Mouse (Mus musculus) forebrain, embryonic 12.5 days (tissue): ENCODE data around the gene Fanca. TPM values are rescaled to one million over a fixed set of nuclear protein-coding genes. Genes with fewer than 3 reads are reported as not detected.
A peak's percentile ranks its signal among the peaks of the same experiment; 100 is the strongest.
"Not testable (repeated sequence)": the region's sequence is repeated elsewhere in the genome, so short reads cannot be mapped to it uniquely, and the experiment has no call there.

ENCODE experiments used
- ATAC-seq: fragments of 200-750 bp; cut with Nextera tagmentation; 2 replicates; pipeline ENCODE4 v1.8.0; 2017; ENCODE audit warnings: moderate TSS enrichment; ENCODE audit not compliant: low FRiP score
- H3K27ac ChIP-seq: fragments of 300-500 bp; sonication (generic); 2 replicates; pipeline ENCODE4 v1.5.1; 2016; ENCODE audit warnings: mild to moderate bottlenecking
- H3K27me3 ChIP-seq: fragments of 300-500 bp; sonication (generic); 2 replicates; pipeline ENCODE4 v1.6.1; 2016; ENCODE audit warnings: mild to moderate bottlenecking
- H3K36me3 ChIP-seq: fragments of 300-500 bp; sonication (generic); replicated peaks from 2 replicates; pipeline ENCODE4 v1.6.1; 2016; ENCODE audit warnings: mild to moderate bottlenecking
- H3K4me1 ChIP-seq: fragments of 300-500 bp; sonication (generic); 2 replicates; pipeline ENCODE4 v1.6.1; 2016
- H3K4me2 ChIP-seq: fragments of 300-500 bp; sonication (generic); 2 replicates; pipeline ENCODE4 v1.6.1; 2016; ENCODE audit warnings: mild to moderate bottlenecking, moderate library complexity
- H3K4me3 ChIP-seq: fragments of 300-500 bp; sonication (generic); replicated peaks from 2 replicates; pipeline ENCODE4 v1.5.1; 2016; ENCODE audit warnings: mild to moderate bottlenecking
- H3K9ac ChIP-seq: fragments of 300-500 bp; sonication (generic); 2 replicates; pipeline ENCODE4 v1.6.1; 2016; ENCODE audit warnings: mild to moderate bottlenecking
- H3K9me3 ChIP-seq: fragments of 300-500 bp; sonication (generic); 2 replicates; pipeline ENCODE4 v1.6.1; 2016
- WGBS: fragments of 180-500 bp; shearing (Covaris S2); methylation state at CpG from one replicate; pipeline ENCODE4 v1.1.7; 2016; 5-methylcytosine and 5-hydroxymethylcytosine counted together
- polyA plus RNA-seq: library from polyadenylated mRNA; unstranded; fragments of >200 nt; fragmentation: Nextera tagmentation; extraction: Ambion mirVana; gene quantifications from 2 replicates; pipeline ENCODE4 v1.2.1, GENCODE M21; 2016

Fanca gene
- polyA plus RNA-seq, 1 experiment from 2014 or later: 40.5 TPM

DNA sequence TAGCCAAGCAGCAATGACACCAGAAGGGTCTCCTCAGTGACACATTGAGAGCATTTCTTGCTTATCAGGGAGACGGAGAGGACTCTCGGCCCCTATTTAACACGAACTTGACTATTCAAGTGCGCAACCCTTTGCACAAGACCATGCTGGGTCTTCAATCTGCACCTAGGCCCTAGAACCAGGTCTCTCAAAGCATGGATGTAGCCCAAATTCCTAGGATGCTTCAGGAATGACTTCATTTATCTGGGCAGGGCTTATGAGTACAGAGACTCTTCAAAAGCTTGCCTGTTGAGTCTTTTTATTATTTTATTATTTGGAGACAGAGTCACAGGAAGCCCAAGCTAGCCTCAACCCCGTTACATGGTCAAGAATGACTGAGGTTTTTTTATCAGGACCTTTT is 33.9 kb downstream of the Fanca start:
- Histone ChIP-seq H3K36me3 (peaks cover 57% of the 10 kb centered on the region), H3K9ac (no peak overlapping the region), H3K9me3 (no peaks in the 10 kb centered on the region), H3K4me3 (no peak overlapping the region), H3K4me1 (no peaks in the 10 kb centered on the region), H3K27ac (no peak overlapping the region), H3K27me3 (no peaks in the 10 kb centered on the region), H3K4me2 (no peak overlapping the region)
- 93% methylated on average over 5 of the region's 5 CpGs for WGBS
- no peak for ATAC-seq

DNA sequence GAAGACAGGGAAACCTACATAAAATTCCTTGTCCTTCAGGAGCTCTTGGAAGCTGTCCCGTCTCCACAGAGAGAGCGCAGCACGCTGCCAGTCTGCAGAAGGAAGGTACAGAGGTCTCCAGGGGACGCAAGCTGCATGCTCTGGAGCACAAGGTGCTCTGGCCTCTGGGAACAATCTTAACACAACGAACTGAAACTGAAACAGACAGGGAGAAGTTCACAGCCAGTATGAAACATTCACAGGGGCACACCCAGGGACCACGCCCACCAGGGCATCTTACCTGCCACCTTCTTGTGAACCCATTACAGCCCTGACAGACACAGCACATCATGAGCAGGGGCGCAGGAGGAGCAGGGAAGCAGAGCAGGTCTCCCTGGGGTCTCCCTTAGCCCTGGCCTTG is 34.4 kb downstream of the Fanca start:
- Histone ChIP-seq H3K27ac (no peak overlapping the region), H3K4me3 (no peak overlapping the region), H3K36me3 (peaks cover 52% of the 10 kb centered on the region), H3K4me2 (no peak overlapping the region), H3K9ac (no peak overlapping the region), H3K27me3 (no peaks in the 10 kb centered on the region), H3K9me3 (no peaks in the 10 kb centered on the region), H3K4me1 (no peaks in the 10 kb centered on the region)
- no peak for ATAC-seq
- 93% methylated on average over 7 of the region's 7 CpGs for WGBS

DNA sequence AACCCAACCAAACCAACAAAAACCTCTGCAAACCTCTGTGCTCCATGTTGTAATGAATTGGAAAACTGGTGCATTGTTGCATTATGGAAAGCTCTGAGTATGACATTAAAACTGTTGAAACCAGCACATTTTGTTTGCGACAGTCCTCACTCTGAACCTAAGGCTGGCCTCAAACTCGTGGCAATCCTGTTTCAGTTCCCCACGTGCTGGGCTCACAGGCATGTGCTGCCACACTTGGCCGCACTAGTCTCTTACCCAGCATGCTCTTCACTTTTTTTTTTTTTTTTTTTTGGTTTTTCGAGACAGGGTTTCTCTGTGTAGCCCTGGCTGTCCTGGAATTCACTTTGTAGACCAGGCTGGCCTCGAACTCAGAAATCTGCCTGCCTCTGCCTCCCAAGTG is 35.4 kb downstream of the Fanca start:
- WGBS: 89% methylated on average over 5 of the region's 6 CpGs
- H3K9ac ChIP-seq, ATAC-seq, H3K4me1 ChIP-seq, H3K27ac ChIP-seq, H3K9me3 ChIP-seq, H3K27me3 ChIP-seq, H3K4me3 ChIP-seq, H3K4me2 ChIP-seq: not testable (repeated sequence)
- peaks cover 51% of the 10 kb centered on the region for H3K36me3 ChIP-seq

DNA sequence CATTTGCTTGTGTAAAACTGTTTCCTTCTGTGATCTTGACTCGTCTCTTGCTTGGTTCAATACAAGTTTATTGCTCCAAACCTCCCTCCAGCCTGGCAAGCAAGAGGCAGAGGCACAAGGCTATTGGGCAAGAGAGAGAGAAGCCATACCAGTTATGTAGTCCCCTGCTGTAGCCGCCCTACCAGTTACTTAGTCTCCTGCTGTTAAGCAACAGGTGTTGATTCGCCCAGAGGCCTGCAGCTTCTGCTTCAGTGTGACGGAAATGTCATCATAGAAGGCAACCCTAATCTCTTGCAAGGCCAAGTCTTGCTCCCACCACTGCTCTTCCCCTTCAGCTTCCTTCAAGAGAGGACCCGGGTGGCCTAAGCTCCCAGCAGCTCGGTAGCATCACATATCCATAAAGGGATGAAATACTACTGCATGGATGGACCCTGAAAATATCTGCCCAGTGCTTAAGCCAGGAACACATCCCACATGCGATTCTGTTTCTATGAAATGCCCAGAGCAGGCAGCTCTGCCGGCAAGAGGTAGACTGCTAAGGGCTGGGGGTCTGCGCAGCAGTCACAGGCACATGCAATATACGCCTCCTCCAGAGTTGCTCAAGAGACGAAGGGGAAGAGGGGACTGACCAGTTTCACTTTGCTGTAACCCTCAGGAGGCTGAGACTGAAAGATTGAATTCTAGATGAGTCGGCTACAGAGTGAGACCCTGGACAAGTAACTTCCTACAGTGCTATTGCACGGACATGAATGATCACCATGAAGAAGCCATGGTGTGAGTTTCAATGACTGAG is 37.9 kb downstream of the Fanca start:
- H3K9me3 ChIP-seq: no peaks in the 10 kb centered on the region
- no peak overlapping the region for H3K4me2 ChIP-seq
- no peaks in the 10 kb centered on the region for H3K27me3 ChIP-seq
- WGBS: 91% methylated on average over 13 of the region's 13 CpGs
- ATAC-seq: no peak
- no peaks in the 10 kb centered on the region for H3K4me1 ChIP-seq
- H3K27ac ChIP-seq: no peak overlapping the region
- H3K36me3 ChIP-seq: peaks cover 53% of the 10 kb centered on the region
- H3K9ac ChIP-seq: no peak overlapping the region
- no peak overlapping the region for H3K4me3 ChIP-seq

DNA sequence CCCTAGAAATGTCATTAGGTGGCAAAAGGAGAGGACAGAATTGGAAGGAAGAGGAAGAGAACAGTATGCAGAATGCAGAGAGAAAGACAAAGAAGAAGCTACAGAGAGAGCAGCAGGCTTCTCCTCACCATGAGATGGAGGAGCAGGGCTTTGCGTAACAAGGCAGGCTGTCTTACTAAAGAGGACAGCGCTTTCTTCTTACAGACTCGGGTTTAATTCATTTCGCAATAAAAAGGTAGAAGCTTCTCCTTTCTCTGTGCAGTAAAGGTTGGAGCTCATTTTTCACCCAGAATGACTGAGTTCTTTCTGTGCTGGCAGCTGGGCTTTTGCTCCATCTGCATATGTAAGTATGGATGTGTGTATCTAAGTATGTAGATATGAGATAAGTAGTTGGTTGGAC is 38.5 kb downstream of the Fanca start:
- Histone ChIP-seq H3K4me2 (no peak overlapping the region), H3K36me3 (peaks cover 59% of the 10 kb centered on the region), H3K4me3 (no peak overlapping the region), H3K4me1 (no peaks in the 10 kb centered on the region), H3K9ac (no peak overlapping the region), H3K27ac (no peak overlapping the region), H3K9me3 (no peaks in the 10 kb centered on the region), H3K27me3 (no peaks in the 10 kb centered on the region)
- WGBS: 97% methylated on average over 4 of the region's 4 CpGs
- no peak for ATAC-seq

DNA sequence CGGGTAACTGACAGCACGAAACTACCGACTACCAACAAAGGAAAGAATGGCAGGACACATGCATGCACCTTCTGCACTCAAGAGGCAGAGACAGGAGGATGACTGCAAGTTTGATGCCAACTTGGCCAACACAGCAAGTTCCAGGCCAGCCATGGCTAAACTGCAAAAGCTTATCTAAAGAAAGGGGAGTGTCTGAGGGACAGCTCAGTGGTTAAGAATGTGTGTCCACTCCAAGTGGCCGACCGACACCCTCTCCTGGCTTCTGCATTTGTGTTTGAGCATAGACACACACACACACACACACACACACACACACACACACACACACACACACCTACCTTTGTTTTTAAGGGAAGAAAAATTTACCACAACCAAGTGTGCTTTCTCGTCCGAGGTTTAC is 39.9 kb downstream of the Fanca start:
- Histone ChIP-seq H3K9me3 (no peaks in the 10 kb centered on the region), H3K9ac (no peak overlapping the region), H3K4me1 (no peaks in the 10 kb centered on the region), H3K27ac (no peak overlapping the region), H3K4me3 (no peak overlapping the region), H3K4me2 (no peak overlapping the region), H3K36me3 (peaks cover 66% of the 10 kb centered on the region), H3K27me3 (no peaks in the 10 kb centered on the region)
- WGBS: 84% methylated on average over 7 of the region's 7 CpGs
- no peak for ATAC-seq

DNA sequence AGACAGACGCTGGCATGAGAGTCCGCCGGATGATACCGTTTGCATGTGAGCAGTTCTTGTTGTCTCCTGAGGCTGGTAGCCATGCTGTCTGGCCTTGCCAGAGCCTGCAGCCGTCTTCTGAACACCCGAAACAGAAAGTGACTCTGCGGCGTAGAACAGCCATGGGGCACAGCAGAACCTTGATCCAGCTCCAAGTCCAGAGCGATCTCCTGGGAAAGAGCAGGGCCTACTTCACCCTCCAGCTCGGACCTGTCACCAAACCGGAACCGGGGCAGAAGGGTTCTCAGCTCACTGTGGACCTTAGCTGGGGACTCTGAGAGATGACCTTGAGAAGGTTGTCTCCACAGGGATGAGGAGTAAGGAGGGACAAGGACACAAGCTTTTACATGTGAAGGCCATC is 43.3 kb downstream of the Fanca start:
- no peaks in the 10 kb centered on the region for H3K4me1 ChIP-seq
- H3K4me3 ChIP-seq: no peak overlapping the region
- 97% methylated on average over 12 of the region's 12 CpGs for WGBS
- no peaks in the 10 kb centered on the region for H3K9me3 ChIP-seq
- peaks cover 61% of the 10 kb centered on the region for H3K36me3 ChIP-seq
- H3K4me2 ChIP-seq: no peak overlapping the region
- no peak overlapping the region for H3K27ac ChIP-seq
- H3K9ac ChIP-seq: no peak overlapping the region
- no peaks in the 10 kb centered on the region for H3K27me3 ChIP-seq
- ATAC-seq: no peak

DNA sequence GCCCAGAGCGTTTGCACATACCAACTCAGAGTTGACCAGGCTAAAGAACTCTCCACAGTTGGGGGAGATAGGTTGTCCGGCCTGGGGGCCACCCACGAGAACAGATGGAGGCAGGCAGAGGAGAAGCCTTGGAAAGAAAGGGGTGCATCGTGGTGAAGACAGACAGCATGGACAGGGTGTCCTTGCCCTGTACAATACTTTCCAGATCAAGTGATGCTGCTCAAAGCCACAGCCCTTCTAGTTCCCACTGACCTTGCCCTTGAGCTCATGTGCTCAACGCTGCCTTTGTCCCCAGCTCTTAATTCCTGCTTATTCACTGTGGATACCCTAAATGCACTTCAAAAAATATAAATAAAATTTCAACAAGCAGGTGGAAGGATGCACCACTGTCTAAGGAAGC is 43.9 kb downstream of the Fanca start:
- Histone ChIP-seq H3K9me3 (no peaks in the 10 kb centered on the region), H3K36me3 (peaks cover 65% of the 10 kb centered on the region), H3K27ac (no peak overlapping the region), H3K4me2 (no peak overlapping the region), H3K27me3 (no peaks in the 10 kb centered on the region), H3K9ac (no peak overlapping the region), H3K4me1 (no peaks in the 10 kb centered on the region), H3K4me3 (no peak overlapping the region)
- no peak for ATAC-seq
- whole genome bisulfite sequencing: 91% methylated on average over 5 of the region's 5 CpGs

DNA sequence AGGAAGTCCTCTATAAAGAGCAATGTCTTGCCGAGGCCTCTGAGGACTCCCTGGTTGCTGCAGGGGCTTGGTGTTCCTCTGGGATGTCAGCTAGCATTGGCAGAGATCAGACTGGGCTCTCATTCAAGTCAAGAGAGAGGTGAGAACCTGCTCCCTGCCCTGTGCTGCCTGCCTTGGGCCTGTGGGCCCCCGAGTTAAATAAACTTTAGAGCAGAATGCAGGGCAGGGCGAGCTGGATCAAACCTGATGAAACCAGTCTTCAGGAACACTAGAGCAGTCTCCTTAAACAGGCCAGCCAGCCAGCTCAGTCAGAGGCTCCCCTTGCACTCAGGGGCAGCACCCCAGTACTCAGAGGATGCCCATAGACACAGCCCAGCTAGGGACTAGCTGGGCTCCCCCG is 46.5 kb downstream of the Fanca start:
- ATAC-seq: no peak
- Histone ChIP-seq H3K9ac (no peak overlapping the region), H3K9me3 (no peaks in the 10 kb centered on the region), H3K27me3 (no peaks in the 10 kb centered on the region), H3K36me3 (peaks cover 75% of the 10 kb centered on the region), H3K4me2 (no peak overlapping the region), H3K27ac (0 out of 2 replicates have a peak overlapping the region, but pooled peaks have one; percentile 31), H3K4me3 (no peak overlapping the region), H3K4me1 (no peaks in the 10 kb centered on the region)
- 86% methylated on average over 4 of the region's 4 CpGs for WGBS

DNA sequence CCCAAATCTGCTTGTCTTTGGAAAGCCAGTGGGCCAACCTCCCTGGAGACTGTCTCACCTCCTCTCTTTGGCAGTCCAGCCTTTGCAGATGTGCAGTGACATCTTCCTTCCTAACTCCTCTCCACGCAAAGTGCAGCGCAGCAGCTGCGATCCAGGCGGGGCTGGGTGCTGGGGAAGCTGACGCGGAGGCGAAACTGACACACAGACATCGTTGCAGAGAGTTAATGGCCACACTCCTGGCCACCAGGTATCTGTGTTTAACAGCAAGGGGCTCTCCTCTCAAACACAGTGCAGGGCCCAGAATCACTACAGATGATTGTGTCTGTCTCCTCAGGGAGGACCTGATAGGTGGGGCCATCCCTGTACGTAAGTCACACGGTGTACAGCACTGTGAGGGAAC is 47.2 kb downstream of the Fanca start:
- peaks cover 80% of the 10 kb centered on the region for H3K36me3 ChIP-seq
- H3K4me3 ChIP-seq: no peak overlapping the region
- H3K4me2 ChIP-seq: no peak overlapping the region

DNA sequence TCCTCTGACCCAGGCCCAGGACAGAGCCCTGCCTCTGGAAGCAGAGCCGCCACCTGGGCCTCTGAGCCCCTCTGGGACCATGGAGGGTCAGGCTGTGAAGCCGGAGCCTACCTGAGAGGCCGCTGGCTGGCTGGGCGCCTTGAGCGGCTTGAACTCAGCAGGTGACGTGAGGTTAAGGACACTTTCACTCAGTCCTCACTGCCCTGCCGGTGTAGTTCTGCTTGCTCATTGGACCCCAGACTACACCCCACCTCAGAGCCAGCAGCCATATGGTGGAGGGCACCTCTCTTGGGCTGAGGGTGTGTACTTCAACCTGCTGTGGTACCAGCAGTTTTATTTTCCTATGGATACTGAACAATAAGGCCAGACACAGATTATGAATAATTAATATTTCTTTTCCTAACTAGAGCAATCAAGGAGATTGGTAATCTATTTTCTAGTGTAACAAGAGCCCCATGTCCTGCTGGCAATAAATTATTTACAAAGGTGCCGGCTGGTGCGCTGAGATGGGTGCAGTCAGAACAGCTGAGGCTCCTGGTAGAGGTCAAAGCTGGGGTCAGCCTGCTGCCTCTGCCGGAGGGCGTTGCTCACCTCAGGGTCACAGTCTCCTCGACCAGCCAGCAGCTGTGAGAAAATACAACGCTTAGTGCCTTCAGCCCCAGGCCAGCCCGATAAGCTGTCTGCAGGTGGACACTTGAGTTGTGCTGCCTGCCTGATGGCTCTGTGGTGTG is 50.3 kb downstream of the Fanca start:
- no peak overlapping the region for H3K4me3 ChIP-seq
- no peaks in the 10 kb centered on the region for H3K9me3 ChIP-seq
- H3K27ac ChIP-seq: no peak overlapping the region
- WGBS: 88% methylated on average over 14 of the region's 14 CpGs
- no peak overlapping the region for H3K4me2 ChIP-seq
- H3K4me1 ChIP-seq: no peaks in the 10 kb centered on the region
- H3K9ac ChIP-seq: no peak overlapping the region
- peaks cover 85% of the 10 kb centered on the region for H3K36me3 ChIP-seq
- ATAC-seq: no peak
- no peaks in the 10 kb centered on the region for H3K27me3 ChIP-seq

More for the DNA sequence above, 47.2 kb downstream of the Fanca start:
- Histone ChIP-seq H3K9me3 (no peaks in the 10 kb centered on the region), H3K4me1 (no peaks in the 10 kb centered on the region), H3K27me3 (no peaks in the 10 kb centered on the region), H3K27ac (no peak overlapping the region), H3K9ac (no peak overlapping the region)
- ATAC-seq: no peak
- WGBS: 94% methylated on average over 10 of the region's 10 CpGs

DNA sequence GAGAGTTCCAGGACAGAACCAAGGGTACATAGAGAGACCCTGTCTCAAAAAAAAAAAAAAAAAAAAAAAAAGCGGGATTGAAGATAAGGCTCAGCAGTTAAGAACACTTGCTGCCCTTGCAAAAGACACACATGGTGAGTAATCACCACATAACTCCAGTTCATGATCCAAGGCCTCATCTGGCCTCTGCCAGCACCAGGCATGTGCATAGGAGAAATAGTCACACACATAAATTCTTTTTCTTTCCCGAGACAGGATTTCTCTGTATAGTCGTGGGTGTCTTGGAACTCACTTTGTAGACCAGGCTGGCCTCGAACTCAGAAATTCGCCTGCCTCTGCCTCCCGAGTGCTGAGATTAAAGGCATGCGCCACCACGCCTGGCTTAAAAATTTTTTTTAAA is 60.8 kb downstream of the Fanca start:
- not testable (repeated sequence) for H3K27me3 ChIP-seq, H3K27ac ChIP-seq, ATAC-seq, H3K9me3 ChIP-seq, H3K9ac ChIP-seq, H3K4me2 ChIP-seq, H3K4me3 ChIP-seq
- 91% methylated on average over 8 of the region's 8 CpGs for whole genome bisulfite sequencing
- Histone ChIP-seq H3K4me1 (peaks cover 27% of the 10 kb centered on the region), H3K36me3 (peaks cover 61% of the 10 kb centered on the region)

DNA sequence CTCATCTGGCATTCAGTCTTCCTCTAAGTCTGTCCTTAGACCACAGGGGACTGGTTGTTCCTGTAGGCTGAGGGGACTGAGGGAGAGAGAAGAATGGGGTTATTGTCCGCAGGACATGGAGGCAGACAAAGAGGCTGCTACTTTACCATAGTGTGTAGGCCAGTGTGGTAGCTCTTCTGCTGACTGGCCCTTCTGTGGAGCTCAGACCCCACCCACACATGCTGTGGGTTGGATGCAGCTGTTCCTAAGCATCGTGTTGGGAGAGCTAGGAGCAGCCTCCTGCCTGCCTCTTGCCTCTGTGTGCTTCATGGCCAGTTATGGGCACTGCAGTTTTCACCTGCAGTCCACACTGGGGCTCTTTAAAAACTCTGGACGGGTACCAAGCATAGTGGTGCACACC is 61.3 kb downstream of the Fanca start:
- Histone ChIP-seq H3K4me1 (peaks cover 27% of the 10 kb centered on the region), H3K36me3 (peaks cover 57% of the 10 kb centered on the region), H3K27me3 (no peaks in the 10 kb centered on the region), H3K9me3 (no peaks in the 10 kb centered on the region), H3K4me3 (no peak overlapping the region), H3K4me2 (no peak overlapping the region), H3K27ac (0 out of 2 replicates have a peak overlapping the region, but pooled peaks have one; percentile 25), H3K9ac (no peak overlapping the region)
- WGBS: 79% methylated on average over 3 of the region's 3 CpGs
- no peak for ATAC-seq
